Mouse (Mus musculus) cerebellum, adult 2 months (tissue): Measurements from ENCODE around the gene Nme9.

ENCODE experiments used
- CTCF ChIP-seq: fragments of 200-500 bp; IDR thresholded peaks from 2 replicates; pipeline ENCODE4 v1.5.1; 2011; ENCODE audit warnings: low read depth, mild to moderate bottlenecking, control low read depth, low read length, moderate library complexity, borderline replicate concordance; ENCODE audit not compliant: insufficient read depth
- POLR2A ChIP-seq: fragments of 200-500 bp; IDR thresholded peaks from 2 replicates; pipeline ENCODE4 v1.6.1; 2011; ENCODE audit warnings: low read length, control low read depth, borderline replicate concordance; ENCODE audit not compliant: insufficient read depth

DNA sequence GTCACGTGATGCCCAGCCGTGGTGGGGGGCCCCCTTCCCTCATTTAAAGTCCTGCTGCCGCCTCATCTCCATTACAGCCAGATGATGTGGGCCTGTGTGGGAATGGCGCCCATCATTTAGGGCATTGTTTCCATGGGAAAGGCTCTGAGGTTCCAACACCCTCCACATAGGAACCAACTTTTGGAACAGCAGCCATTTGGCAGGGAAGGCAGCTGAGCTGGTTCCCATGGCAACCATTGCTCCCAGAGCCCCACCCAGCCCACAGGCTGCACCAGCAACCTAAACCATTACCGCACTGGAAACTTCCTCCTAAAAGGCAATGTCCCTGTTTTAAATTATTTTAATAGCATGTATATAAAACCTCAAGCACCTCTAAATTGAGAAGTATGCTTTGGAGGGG lies 32.9 kb upstream of the Nme9 start:
- TF ChIP-seq POLR2A (no peak), CTCF (no peak)
